Mouse (Mus musculus) cerebellum, adult 9-11 months (tissue): ENCODE results near the gene Gm20388.
"Not testable (repeated sequence)": the region's sequence is repeated elsewhere in the genome, so short reads cannot be mapped to it uniquely, and the experiment has no call there.

Source experiments
- DNase-seq: peaks from one replicate; pipeline ENCODE4 v3.0.0; 2022

Gene Gm20388

GRCm38 (mm10) chr8:124170671-124171070, 4260.0 kb downstream of the Gm20388 start:
- no peak for DNase-seq

- no peak for DNase-seq
Observed at GRCm38 (mm10) chr8:124171557-124172528, 4261.2 kb downstream of the Gm20388 start.

GRCm38 (mm10) chr8:124173688-124174087, 4263.0 kb downstream of the Gm20388 start:
- no peak for DNase-seq

GRCm38 (mm10) chr8:124176133-124176532, 4265.5 kb downstream of the Gm20388 start:
- DNase-seq, result no peak

GRCm38 (mm10) chr8:124177092-124177491, 4266.5 kb downstream of the Gm20388 start:
- DNase-seq, result not testable (repeated sequence)

- peak; percentile 12 for DNase-seq
Observed at GRCm38 (mm10) chr8:124180681-124181445, 4270.2 kb downstream of the Gm20388 start.

- no peak for DNase-seq
Observed at GRCm38 (mm10) chr8:124181751-124182150, 4271.1 kb downstream of the Gm20388 start.

GRCm38 (mm10) chr8:124182224-124182623, 4271.6 kb downstream of the Gm20388 start:
- no peak for DNase-seq

GRCm38 (mm10) chr8:124184078-124184477, 4273.4 kb downstream of the Gm20388 start:
- no peak for DNase-seq

- DNase-seq, result no peak
Observed at GRCm38 (mm10) chr8:124184507-124184906, 4273.9 kb downstream of the Gm20388 start.

GRCm38 (mm10) chr8:124185081-124185480, 4274.4 kb downstream of the Gm20388 start:
- DNase-seq, result no peak

- no peak for DNase-seq
Observed at GRCm38 (mm10) chr8:124190388-124190787, 4279.7 kb downstream of the Gm20388 start.

GRCm38 (mm10) chr8:124192242-124192641, 4281.6 kb downstream of the Gm20388 start:
- DNase-seq, result no peak

- DNase-seq, result peak; percentile 18
Observed at GRCm38 (mm10) chr8:124192976-124193375, 4282.3 kb downstream of the Gm20388 start.

GRCm38 (mm10) chr8:124193992-124194391, 4283.4 kb downstream of the Gm20388 start:
- DNase-seq, result no peak

- DNase-seq, result no peak
Observed at GRCm38 (mm10) chr8:124196195-124196594, 4285.6 kb downstream of the Gm20388 start.

GRCm38 (mm10) chr8:124196797-124197196, 4286.2 kb downstream of the Gm20388 start:
- DNase-seq, result no peak

- DNase-seq, result no peak
Observed at GRCm38 (mm10) chr8:124198230-124198629, 4287.6 kb downstream of the Gm20388 start.

- DNase-seq, result no peak
Observed at GRCm38 (mm10) chr8:124200400-124200799, 4289.8 kb downstream of the Gm20388 start.

- DNase-seq, result no peak
Observed at GRCm38 (mm10) chr8:124201706-124202105, 4291.1 kb downstream of the Gm20388 start.

GRCm38 (mm10) chr8:124202895-124203294, 4292.3 kb downstream of the Gm20388 start:
- DNase-seq, result no peak

GRCm38 (mm10) chr8:124204001-124204601, 4293.5 kb downstream of the Gm20388 start:
- DNase-seq, result no peak

- DNase-seq, result no peak
Observed at GRCm38 (mm10) chr8:124212148-124212547, 4301.5 kb downstream of the Gm20388 start.
